Mouse (Mus musculus) thymus, adult 2 months (tissue): ENCODE data around the gene Paf1.

Experiments used
- CTCF ChIP-seq: fragments of 200-500 bp; IDR thresholded peaks from 2 replicates; pipeline ENCODE4 v1.5.1; 2012; ENCODE audit warnings: mild to moderate bottlenecking, control low read depth, low read length, moderate library complexity, borderline replicate concordance; ENCODE audit not compliant: control insufficient read depth, poor library complexity, insufficient read depth; ENCODE audit errors: extremely low read depth
- POLR2A ChIP-seq: fragments of 200-500 bp; IDR thresholded peaks from 2 replicates; pipeline ENCODE4 v1.6.1; 2012; ENCODE audit warnings: mild to moderate bottlenecking, low read length, control low read depth, moderate library complexity; ENCODE audit not compliant: control insufficient read depth, poor library complexity, insufficient read depth; ENCODE audit errors: extremely low read depth

- TF ChIP-seq POLR2A, result no peak
- TF ChIP-seq CTCF, result peak; percentile 89
These were observed 6.3 kb upstream of the Paf1 start for GRCm38 (mm10) chr7:28386462-28386861.
